Mouse (Mus musculus) gonadal fat pad, adult 2 months (tissue): Measurements from ENCODE around the gene Kdm5a. TPM values are rescaled to one million over a fixed set of nuclear protein-coding genes. Genes with fewer than 3 reads are reported as not detected.

Experiments used
- polyA plus RNA-seq: library from polyadenylated mRNA; depleted of rRNA; stranded (reverse); fragments of >200 nt; gene quantifications from 2 replicates; pipeline ENCODE4 v1.2.3, GENCODE M21; 2012; rRNA removed

Kdm5a gene
- polyA plus RNA-seq, 1 experiment, result 6.8 TPM

Other genes starting within 250 kb of the Kdm5a start
- not detected in 2 replicates for gene D330020A13Rik, start 69.8 kb upstream of the Kdm5a start, polyA plus RNA-seq
- 1.6 and 1.8 TPM in 2 replicates for gene B4galnt3, start 69.6 kb upstream of the Kdm5a start, polyA plus RNA-seq
- 7.6 TPM in 2 replicates for gene Ccdc77, start 250 bp downstream of the Kdm5a start, polyA plus RNA-seq
- 13.9 and 14.6 TPM in 2 replicates for gene Il17ra, start 99.1 kb downstream of the Kdm5a start, polyA plus RNA-seq
- gene Tmem121b, start 129.7 kb downstream of the Kdm5a start, polyA plus RNA-seq, result 0.04 and 0.05 TPM in 2 replicates
- gene Hdhd5, start 167.2 kb downstream of the Kdm5a start, polyA plus RNA-seq, result 20.9 and 26.6 TPM in 2 replicates